Mouse (Mus musculus) limb, embryonic 12.5 days (tissue): ENCODE data around the gene Hcn1. TPM values are rescaled to one million over a fixed set of nuclear protein-coding genes. Genes with fewer than 3 reads are reported as not detected.

Experiments
- ATAC-seq: fragments of 200-750 bp; cut with Nextera tagmentation; 2 replicates; pipeline ENCODE4 v1.8.0; 2017; ENCODE audit warnings: low read depth, moderate TSS enrichment; ENCODE audit not compliant: insufficient number of reproducible peaks, insufficient read depth, low FRiP score, low TSS enrichment
- H3K27ac ChIP-seq: fragments of 300-500 bp; sonication (generic); 2 replicates; pipeline ENCODE4 v1.5.1; 2016; ENCODE audit warnings: mild to moderate bottlenecking, moderate library complexity
- H3K27me3 ChIP-seq: fragments of 300-500 bp; sonication (generic); 2 replicates; pipeline ENCODE4 v1.6.1; 2016; ENCODE audit warnings: mild to moderate bottlenecking, moderate library complexity
- H3K36me3 ChIP-seq: fragments of 300-500 bp; sonication (generic); 2 replicates; pipeline ENCODE4 v1.6.1; 2016; ENCODE audit warnings: mild to moderate bottlenecking, moderate library complexity
- H3K4me1 ChIP-seq: fragments of 300-500 bp; sonication (generic); replicated peaks from 2 replicates; pipeline ENCODE4 v1.6.1; 2016
- H3K4me2 ChIP-seq: fragments of 300-500 bp; sonication (generic); 2 replicates; pipeline ENCODE4 v1.6.1; 2016; ENCODE audit warnings: mild to moderate bottlenecking, moderate library complexity
- H3K4me3 ChIP-seq: fragments of 300-500 bp; sonication (generic); replicated peaks from 2 replicates; pipeline ENCODE4 v1.5.1; 2016; ENCODE audit warnings: mild to moderate bottlenecking
- H3K9ac ChIP-seq: fragments of 300-500 bp; sonication (generic); replicated peaks from 2 replicates; pipeline ENCODE4 v1.6.1; 2016; ENCODE audit warnings: mild to moderate bottlenecking, moderate library complexity
- H3K9me3 ChIP-seq: fragments of 300-500 bp; sonication (generic); 2 replicates; pipeline ENCODE4 v1.6.1; 2016; ENCODE audit warnings: mild to moderate bottlenecking, moderate library complexity
- WGBS: fragments of 180-500 bp; shearing (Covaris S2); methylation state at CpG from one replicate; pipeline ENCODE4 v1.1.7; 2016; 5-methylcytosine and 5-hydroxymethylcytosine counted together
- polyA plus RNA-seq: library from polyadenylated mRNA; unstranded; fragments of >200 nt; fragmentation: Nextera tagmentation; extraction: Ambion mirVana; gene quantifications from 2 replicates; pipeline ENCODE4 v1.2.1, GENCODE M21; 2016

Gene Hcn1
- polyA plus RNA-seq, 1 experiment from 2014 or later = 0.15 TPM

DNA sequence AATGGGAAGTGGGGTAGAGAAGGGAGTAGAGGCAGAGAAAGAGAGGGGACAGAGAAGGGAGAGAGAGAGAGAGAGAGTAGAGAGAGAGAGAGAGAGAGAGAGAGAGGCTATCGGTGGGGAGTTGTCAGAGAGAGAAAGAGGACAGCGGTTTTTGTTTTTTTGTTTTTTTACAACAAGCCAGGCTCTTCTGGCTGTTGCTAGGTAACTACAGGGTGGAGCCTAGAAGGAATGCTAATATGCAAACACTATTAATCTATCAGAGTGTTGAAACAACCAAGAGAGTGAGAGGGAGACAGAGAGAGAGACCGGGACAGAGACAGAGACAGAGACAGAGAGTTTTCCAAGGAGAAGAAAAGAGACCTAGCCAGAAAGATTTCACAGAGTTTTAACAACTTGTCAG is 425.7 kb downstream of the Hcn1 start:
- Histone ChIP-seq H3K27ac (no peak overlapping the region), H3K4me1 (peaks cover 7% of the 10 kb centered on the region; the same call in 1 of the 2 replicates), H3K9me3 (no peaks in the 10 kb centered on the region), H3K4me3 (no peak overlapping the region), H3K9ac (no peak overlapping the region), H3K36me3 (no peaks in the 10 kb centered on the region), H3K4me2 (no peak overlapping the region), H3K27me3 (no peaks in the 10 kb centered on the region)
- 66% methylated on average over 3 of the region's 3 CpGs for WGBS
- no peak for ATAC-seq

DNA sequence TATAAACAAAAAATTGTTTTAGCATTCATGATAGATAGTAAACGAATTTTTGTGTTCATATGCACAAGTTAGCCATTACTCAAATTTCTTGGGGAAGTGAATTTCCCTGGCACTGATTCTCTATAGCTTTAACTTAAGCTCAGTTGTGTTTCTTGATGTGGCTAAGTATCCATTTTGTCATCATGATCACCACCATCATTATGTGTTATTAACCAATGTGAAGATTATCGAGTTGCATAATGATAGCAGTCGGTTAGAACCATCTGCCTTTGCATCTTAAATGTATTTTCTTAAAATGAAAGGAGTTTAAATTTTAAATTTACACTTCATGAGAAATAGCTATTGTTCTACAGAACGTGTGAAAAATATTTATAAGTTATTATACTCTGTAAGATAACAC is 426.5 kb downstream of the Hcn1 start:
- peaks cover 7% of the 10 kb centered on the region; the same call in 1 of the 2 replicates for H3K4me1 ChIP-seq
- no peak for ATAC-seq
- no peak overlapping the region for H3K4me3 ChIP-seq
- H3K27ac ChIP-seq = no peak overlapping the region
- no peaks in the 10 kb centered on the region for H3K27me3 ChIP-seq
- no peak overlapping the region for H3K4me2 ChIP-seq
- H3K36me3 ChIP-seq = no peaks in the 10 kb centered on the region
- H3K9me3 ChIP-seq = no peaks in the 10 kb centered on the region
- H3K9ac ChIP-seq = no peak overlapping the region
- WGBS = 77% methylated on average over 4 of the region's 4 CpGs

DNA sequence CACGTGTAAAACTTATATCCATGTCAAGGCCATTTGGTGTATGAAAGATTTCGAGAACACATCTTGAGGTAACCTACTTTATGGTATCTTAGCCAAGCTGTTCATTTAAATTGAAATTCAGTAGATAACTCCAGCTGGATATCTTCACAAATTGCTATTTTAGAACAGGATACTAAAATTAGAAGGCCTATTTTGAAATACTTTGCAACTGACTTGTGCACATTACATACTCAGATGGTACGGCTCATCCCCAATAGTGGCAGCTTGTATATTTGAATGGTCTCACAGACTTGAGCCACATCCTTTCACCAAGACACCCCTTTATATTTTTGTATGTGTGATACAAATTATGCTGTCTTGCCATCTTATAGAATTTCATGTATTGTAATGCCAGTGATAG is 427.5 kb downstream of the Hcn1 start:
- no peak for ATAC-seq
- Histone ChIP-seq H3K4me1 (peaks cover 7% of the 10 kb centered on the region; the same call in 1 of the 2 replicates), H3K4me2 (no peak overlapping the region)

DNA sequence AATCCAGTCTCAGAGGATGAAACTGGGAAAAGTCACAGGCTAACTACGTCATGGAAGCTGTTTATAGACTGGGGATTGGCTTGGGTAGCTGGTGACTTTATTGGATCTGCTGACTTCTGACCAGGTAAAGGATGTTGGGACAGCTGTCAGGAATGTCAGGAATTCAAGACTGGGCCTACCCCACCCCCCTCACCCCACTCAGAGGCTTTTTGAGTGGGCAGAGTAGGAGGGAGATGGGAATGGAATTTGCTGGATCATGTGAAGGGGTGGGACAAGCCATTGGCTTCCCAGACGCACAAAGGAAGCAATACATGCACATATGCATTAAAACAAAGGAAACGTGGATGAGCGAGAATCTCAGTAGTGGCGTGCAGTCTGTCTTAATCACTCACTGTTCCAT is 433.5 kb downstream of the Hcn1 start:
- H3K4me3 ChIP-seq = no peak overlapping the region
- ATAC-seq = no peak
- 85% methylated on average over 5 of the region's 5 CpGs for WGBS

More for the DNA sequence above, 427.5 kb downstream of the Hcn1 start:
- no peak overlapping the region for H3K4me3 ChIP-seq
- no peaks in the 10 kb centered on the region for H3K9me3 ChIP-seq
- no peaks in the 10 kb centered on the region for H3K27me3 ChIP-seq
- no peak overlapping the region for H3K9ac ChIP-seq
- H3K36me3 ChIP-seq = no peaks in the 10 kb centered on the region
- H3K27ac ChIP-seq = no peak overlapping the region
- WGBS = 81% methylated on average over 3 of the region's 3 CpGs

More for the DNA sequence above, 433.5 kb downstream of the Hcn1 start:
- no peaks in the 10 kb centered on the region for H3K27me3 ChIP-seq
- H3K9ac ChIP-seq = no peak overlapping the region
- no peak overlapping the region for H3K27ac ChIP-seq
- H3K4me2 ChIP-seq = no peak overlapping the region
- H3K36me3 ChIP-seq = no peaks in the 10 kb centered on the region
- H3K9me3 ChIP-seq = no peaks in the 10 kb centered on the region
- H3K4me1 ChIP-seq = no peaks in the 10 kb centered on the region
